Mouse (Mus musculus): ENCODE results near the gene Adgrv1. TPM values are rescaled to one million over a fixed set of nuclear protein-coding genes. Genes with fewer than 3 reads are reported as not detected.

Adgrv1 gene
- polyA plus RNA-seq, 1 experiment from 2014 or later = 33.7 TPM

DNA sequence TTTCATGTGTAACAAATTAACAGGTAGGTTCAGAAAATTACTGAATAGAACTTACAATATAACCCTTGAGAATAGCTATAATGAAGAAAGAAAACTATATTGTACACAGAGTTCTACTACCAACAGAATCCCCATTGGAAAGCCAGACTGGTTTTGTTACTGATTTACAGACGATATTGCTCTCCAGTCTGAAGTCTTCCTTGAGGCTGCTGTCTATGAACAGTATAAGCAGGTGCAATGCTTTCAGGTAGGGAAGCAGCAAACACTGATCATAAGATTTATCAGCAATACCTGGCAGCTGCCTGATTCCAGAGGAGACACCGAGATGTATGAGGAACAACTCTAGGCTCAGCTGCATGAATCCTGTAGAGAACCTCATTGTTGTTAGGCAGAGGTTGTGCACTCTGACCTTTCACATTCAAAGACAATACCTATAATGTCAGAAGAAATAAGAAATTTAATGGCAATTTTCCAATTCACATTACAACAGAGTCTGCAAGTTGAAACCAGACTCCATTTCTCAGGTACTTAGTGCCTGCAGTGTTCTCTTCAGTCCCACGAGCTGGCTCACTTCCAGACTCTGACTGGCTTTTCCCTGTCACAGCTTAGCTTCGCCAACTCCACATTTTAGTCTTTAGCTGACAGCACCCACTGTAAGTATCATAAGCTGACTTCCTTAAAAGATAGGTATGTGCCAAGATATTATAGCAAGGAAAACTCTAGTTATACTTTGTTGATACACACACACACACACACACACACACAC lies 247.2 kb downstream of the Adgrv1 start:
- Histone ChIP-seq H3K27ac (no peak overlapping the region), H3K9ac (no peak overlapping the region), H3K9me3 (no peaks in the 10 kb centered on the region), H3K27me3 (replicated peaks) (no peaks in the 10 kb centered on the region), H3K36me3 (no peaks in the 10 kb centered on the region; the same call in 1 of the 2 replicates), H3K4me1 (no peaks in the 10 kb centered on the region), H3K4me3 (no peak overlapping the region), H3K4me2 (replicated peaks) (no peak overlapping the region)
- 91% methylated on average over 4 of the region's 4 CpGs for WGBS
- ATAC-seq (ENCODE audit: low FRiP score, low read depth) = no peak

GRCm38 (mm10) chr13:81381835-81382234 lies 251.1 kb downstream of the Adgrv1 start:
- WGBS = 84% methylated on average over 4 of the region's 4 CpGs
- H3K4me3 ChIP-seq = no peak overlapping the region

DNA sequence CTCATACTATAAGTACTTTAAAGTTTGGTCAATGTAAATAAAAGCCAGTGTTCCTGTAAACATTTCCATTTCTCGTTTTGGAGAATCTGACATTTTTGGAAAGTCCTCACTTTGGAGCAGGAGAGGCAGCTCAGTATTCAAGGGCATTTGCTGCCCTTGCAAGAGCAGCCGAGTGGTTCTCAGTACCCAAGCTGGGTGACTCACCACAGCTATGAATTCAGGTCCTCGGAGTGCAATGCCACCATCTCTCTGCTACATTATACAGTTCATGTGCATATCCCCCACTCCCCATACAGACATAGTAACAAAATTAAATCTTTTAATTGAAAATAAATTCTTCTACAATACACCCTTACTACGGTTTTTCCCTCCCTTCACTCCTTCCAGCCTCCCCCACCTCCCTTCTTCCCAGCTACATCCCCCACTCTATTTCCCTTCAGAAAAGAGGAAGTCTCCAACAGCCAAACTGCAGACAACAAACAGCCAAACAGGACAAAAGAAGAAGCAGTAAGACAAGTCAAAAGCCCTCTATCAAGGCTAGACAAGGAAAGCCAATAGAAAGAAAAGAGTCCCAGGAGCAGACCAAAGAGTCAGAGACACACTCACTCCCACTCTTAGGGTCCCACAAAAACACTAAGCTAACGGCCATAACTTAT lies 262.0 kb downstream of the Adgrv1 start:
- ATAC-seq (ENCODE audit: low FRiP score, low read depth) = no peak
- no peaks in the 10 kb centered on the region for H3K9me3 ChIP-seq
- WGBS = 84% methylated on average over 5 of the region's 5 CpGs

More at GRCm38 (mm10) chr13:81381835-81382234, 251.1 kb downstream of the Adgrv1 start:
- Histone ChIP-seq H3K9ac (no peak overlapping the region), H3K4me1 (no peaks in the 10 kb centered on the region), H3K27ac (no peak overlapping the region), H3K9me3 (no peaks in the 10 kb centered on the region), H3K36me3 (no peaks in the 10 kb centered on the region; the same call in 1 of the 2 replicates), H3K4me2 (replicated peaks) (no peak overlapping the region), H3K27me3 (replicated peaks) (no peaks in the 10 kb centered on the region)
- ATAC-seq (ENCODE audit: low FRiP score, low read depth) = no peak

GRCm38 (mm10) chr13:81370196-81370595 lies 262.8 kb downstream of the Adgrv1 start:
- no peak overlapping the region for H3K27ac ChIP-seq
- no peak overlapping the region for H3K4me3 ChIP-seq
- WGBS = 95% methylated on average over 6 of the region's 6 CpGs
- no peak for ATAC-seq (ENCODE audit: low FRiP score, low read depth)
- no peaks in the 10 kb centered on the region for H3K36me3 ChIP-seq
- no peaks in the 10 kb centered on the region for H3K27me3 ChIP-seq (replicated peaks)
- H3K4me1 ChIP-seq = no peaks in the 10 kb centered on the region
- H3K4me2 ChIP-seq (replicated peaks) = no peak overlapping the region
- no peaks in the 10 kb centered on the region for H3K9me3 ChIP-seq
- no peak overlapping the region for H3K9ac ChIP-seq

More for the DNA sequence above, 262.0 kb downstream of the Adgrv1 start:
- Histone ChIP-seq H3K4me2 (replicated peaks) (no peak overlapping the region), H3K9ac (no peak overlapping the region), H3K4me1 (no peaks in the 10 kb centered on the region), H3K36me3 (no peaks in the 10 kb centered on the region), H3K27me3 (replicated peaks) (no peaks in the 10 kb centered on the region), H3K4me3 (no peak overlapping the region), H3K27ac (no peak overlapping the region)

GRCm38 (mm10) chr13:81369564-81369963 lies 263.4 kb downstream of the Adgrv1 start:
- H3K9ac ChIP-seq = no peak overlapping the region
- no peaks in the 10 kb centered on the region for H3K9me3 ChIP-seq
- no peaks in the 10 kb centered on the region for H3K4me1 ChIP-seq
- H3K36me3 ChIP-seq = no peaks in the 10 kb centered on the region
- ATAC-seq (ENCODE audit: low FRiP score, low read depth) = peak; percentile 50; the same call in 1 of the 2 replicates
- H3K27ac ChIP-seq = no peak overlapping the region
- H3K27me3 ChIP-seq (replicated peaks) = no peaks in the 10 kb centered on the region
- no peak overlapping the region for H3K4me3 ChIP-seq
- 80% methylated on average over 2 of the region's 2 CpGs for WGBS
- H3K4me2 ChIP-seq (replicated peaks) = no peak overlapping the region

DNA sequence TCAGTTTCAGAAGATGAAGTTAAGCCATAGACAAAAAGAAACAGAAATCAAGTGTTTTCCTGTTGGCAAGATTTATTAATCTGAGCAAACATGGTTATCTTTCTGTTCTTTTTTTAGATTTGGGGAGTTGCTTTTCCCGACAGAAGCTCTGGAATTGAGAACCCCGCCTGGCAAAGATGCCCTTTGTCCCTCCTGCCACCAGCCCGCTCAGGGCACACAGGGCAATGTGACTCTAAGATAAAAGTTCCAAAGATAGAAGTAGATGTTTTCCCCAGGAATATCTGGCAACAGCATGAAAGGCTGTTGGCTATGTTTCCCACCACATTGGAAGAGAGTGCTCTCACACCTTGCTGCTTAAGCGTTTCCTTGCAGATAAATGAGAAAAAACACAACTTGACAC lies 264.0 kb downstream of the Adgrv1 start:
- H3K9me3 ChIP-seq = no peaks in the 10 kb centered on the region
- H3K36me3 ChIP-seq = no peaks in the 10 kb centered on the region
- WGBS = 87% methylated on average over 4 of the region's 4 CpGs
- no peak overlapping the region for H3K4me2 ChIP-seq (replicated peaks)
- no peak overlapping the region for H3K9ac ChIP-seq
- H3K27ac ChIP-seq = no peak overlapping the region
- no peak overlapping the region for H3K4me3 ChIP-seq
- H3K27me3 ChIP-seq (replicated peaks) = no peaks in the 10 kb centered on the region
- no peak for ATAC-seq (ENCODE audit: low FRiP score, low read depth)
- no peaks in the 10 kb centered on the region for H3K4me1 ChIP-seq

GRCm38 (mm10) chr13:81367681-81368376 lies 265.1 kb downstream of the Adgrv1 start:
- Histone ChIP-seq H3K27me3 (replicated peaks) (no peaks in the 10 kb centered on the region), H3K4me1 (no peaks in the 10 kb centered on the region), H3K36me3 (no peaks in the 10 kb centered on the region), H3K9ac (no peak overlapping the region), H3K9me3 (no peaks in the 10 kb centered on the region), H3K4me2 (replicated peaks) (no peak overlapping the region), H3K27ac (no peak overlapping the region), H3K4me3 (no peak overlapping the region)
- WGBS = 88% methylated on average over 4 of the region's 4 CpGs
- ATAC-seq (ENCODE audit: low FRiP score, low read depth) = no peak

- 96% methylated on average over 2 of the region's 2 CpGs for WGBS
- no peaks in the 10 kb centered on the region for H3K4me1 ChIP-seq
- no peaks in the 10 kb centered on the region for H3K9me3 ChIP-seq
- H3K9ac ChIP-seq = no peak overlapping the region
- H3K4me2 ChIP-seq (replicated peaks) = no peak overlapping the region
- H3K27ac ChIP-seq = no peak overlapping the region
- no peak for ATAC-seq (ENCODE audit: low FRiP score, low read depth)
- no peaks in the 10 kb centered on the region for H3K36me3 ChIP-seq
- H3K27me3 ChIP-seq (replicated peaks) = no peaks in the 10 kb centered on the region
- H3K4me3 ChIP-seq = no peak overlapping the region
These were observed 272.6 kb downstream of the Adgrv1 start for GRCm38 (mm10) chr13:81360338-81360737.

- Histone ChIP-seq H3K27ac (no peak overlapping the region), H3K4me1 (no peaks in the 10 kb centered on the region), H3K9me3 (no peaks in the 10 kb centered on the region), H3K4me2 (replicated peaks) (no peak overlapping the region), H3K4me3 (no peak overlapping the region), H3K9ac (no peak overlapping the region), H3K36me3 (no peaks in the 10 kb centered on the region), H3K27me3 (replicated peaks) (no peaks in the 10 kb centered on the region)
- ATAC-seq (ENCODE audit: low FRiP score, low read depth) = no peak
- 84% methylated on average over 1 of the region's 1 CpGs for whole genome bisulfite sequencing
These were observed 274.2 kb downstream of the Adgrv1 start for GRCm38 (mm10) chr13:81358766-81359165.

DNA sequence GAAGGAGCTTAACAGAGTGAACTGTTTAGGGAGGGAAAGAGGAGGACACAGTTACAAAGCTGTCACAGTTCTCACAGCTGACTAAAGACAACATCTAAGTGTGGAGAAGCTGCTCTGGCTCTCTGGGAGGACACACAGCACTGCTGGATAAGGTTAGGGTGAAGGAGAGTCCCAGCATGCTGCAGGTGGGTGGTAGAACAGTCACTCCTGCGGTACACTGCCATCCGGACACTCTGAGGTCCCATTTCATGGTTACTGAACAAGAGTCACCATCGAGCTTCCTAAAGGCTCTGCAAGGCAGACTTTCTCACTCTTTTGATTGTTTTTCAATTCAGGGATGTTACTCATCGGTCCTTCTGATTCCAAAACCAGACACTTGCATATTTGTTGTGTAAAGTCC lies 274.6 kb downstream of the Adgrv1 start:
- H3K36me3 ChIP-seq = no peaks in the 10 kb centered on the region
- whole genome bisulfite sequencing = 90% methylated on average over 4 of the region's 4 CpGs
- H3K4me1 ChIP-seq = no peaks in the 10 kb centered on the region
- H3K27ac ChIP-seq = no peak overlapping the region
- no peak for ATAC-seq (ENCODE audit: low FRiP score, low read depth)
- no peak overlapping the region for H3K4me3 ChIP-seq
- H3K4me2 ChIP-seq (replicated peaks) = no peak overlapping the region
- H3K27me3 ChIP-seq (replicated peaks) = no peaks in the 10 kb centered on the region
- H3K9me3 ChIP-seq = no peaks in the 10 kb centered on the region
- no peak overlapping the region for H3K9ac ChIP-seq

DNA sequence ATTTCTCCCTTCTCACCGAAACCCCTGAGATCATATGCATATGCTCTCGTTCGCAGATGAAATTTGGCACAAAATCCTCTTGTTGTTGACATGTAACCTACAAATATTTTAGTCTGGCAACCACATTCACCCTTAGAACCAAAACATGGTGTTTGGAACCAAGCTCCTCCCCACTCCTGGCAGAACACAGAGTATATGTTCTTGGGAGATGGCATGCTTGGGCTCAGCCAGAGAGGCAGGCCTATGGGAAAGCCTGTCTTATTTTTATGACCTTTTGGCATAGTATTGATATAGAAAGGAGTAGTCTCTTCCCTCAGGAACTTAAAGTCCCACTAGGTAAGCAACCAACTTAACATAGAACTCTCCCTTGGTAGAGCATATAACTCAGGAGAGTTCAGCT lies 275.7 kb downstream of the Adgrv1 start:
- 95% methylated on average over 3 of the region's 3 CpGs for WGBS
- no peak overlapping the region for H3K4me2 ChIP-seq (replicated peaks)
- H3K4me1 ChIP-seq = no peaks in the 10 kb centered on the region

GRCm38 (mm10) chr13:81354587-81354986 lies 278.4 kb downstream of the Adgrv1 start:
- no peaks in the 10 kb centered on the region for H3K36me3 ChIP-seq
- H3K9ac ChIP-seq = no peak overlapping the region
- H3K4me2 ChIP-seq (replicated peaks) = no peak overlapping the region
- no peak for ATAC-seq (ENCODE audit: low FRiP score, low read depth)
- no peaks in the 10 kb centered on the region for H3K4me1 ChIP-seq
- H3K4me3 ChIP-seq = no peak overlapping the region
- H3K9me3 ChIP-seq = no peaks in the 10 kb centered on the region
- no peaks in the 10 kb centered on the region for H3K27me3 ChIP-seq (replicated peaks)
- H3K27ac ChIP-seq = no peak overlapping the region
- WGBS = 87% methylated on average over 5 of the region's 5 CpGs

More for the DNA sequence above, 275.7 kb downstream of the Adgrv1 start:
- Histone ChIP-seq H3K27me3 (replicated peaks) (no peaks in the 10 kb centered on the region), H3K4me3 (no peak overlapping the region), H3K36me3 (no peaks in the 10 kb centered on the region), H3K9me3 (no peaks in the 10 kb centered on the region), H3K9ac (no peak overlapping the region), H3K27ac (no peak overlapping the region)
- ATAC-seq (ENCODE audit: low FRiP score, low read depth) = no peak
